Mouse (Mus musculus) layer of hippocampus, adult 2 months (tissue): ENCODE measurements around the gene Ilvbl. TPM values are rescaled to one million over a fixed set of nuclear protein-coding genes. Genes with fewer than 3 reads are reported as not detected.
"Not testable (repeated sequence)": the region's sequence is repeated elsewhere in the genome, so short reads cannot be mapped to it uniquely, and the experiment has no call there.

Experiments
- DNase-seq, 2 experiments: peaks; one replicate each; pipeline ENCODE4 v3.0.0; 2022; ENCODE audit warnings: low spot score in 2 of 2
- H3K27ac ChIP-seq: fragments of 200-600 bp; 2 replicates; pipeline ENCODE4 v1.8.1; 2022
- H3K4me3 ChIP-seq: fragments of 200-600 bp; 2 replicates; pipeline ENCODE4 v1.8.1; 2022; ENCODE audit warnings: mild to moderate bottlenecking
- CTCF ChIP-seq: fragments of 200-600 bp; conservative IDR thresholded peaks from 2 replicates; pipeline ENCODE4 v1.8.1; 2022; ENCODE audit warnings: antibody characterized with exemption, mild to moderate bottlenecking, moderate library complexity
- long read RNA-seq, 2 experiments: library from polyadenylated mRNA; stranded (forward); transcript quantifications; one replicate each; pipeline ENCODE4 v2.0.0; 2021; ENCODE audit warnings: borderline mapping rate in 2 of 2
- total RNA-seq, 2 experiments: library from RNA; stranded (reverse); gene quantifications; 2 replicates each; pipeline ENCODE4 v1.2.3; 2021

Ilvbl gene
- 10 to 100 TPM; 27.8 to 30.2 TPM for total RNA-seq
- long read RNA-seq, experiment 1, transcript Ilvbl-209 (15 exons, 2,233 nt): major isoform, 16 of 31 reads
- long read RNA-seq, experiment 1, partial matches to known transcripts: 1 of 31 reads
- long read RNA-seq, experiment 1, other reads (novel, unspliced or antisense): 11 of 31 reads
- long read RNA-seq, experiment 2, transcript Ilvbl-209 (15 exons, 2,233 nt): major isoform, 17 of 45 reads
- long read RNA-seq, experiment 2, partial matches to known transcripts: 3 of 45 reads
- long read RNA-seq, experiment 2, other reads (novel, unspliced or antisense): 21 of 45 reads

- H3K4me3 ChIP-seq: peak within 1 kb of the TSS; percentile 81
- DNase-seq: peak; percentile 88 to 92
- peak; percentile 51 for TF ChIP-seq CTCF
- peak within 1 kb of the TSS; percentile 95 for H3K27ac ChIP-seq
Observed at GRCm38 (mm10) chr10:78574250-78575104, at the start of gene Ilvbl. Gene Ilvbl (plus strand): TSS chr10:78574346.

GRCm38 (mm10) chr10:78525071-78525470 lies 49.1 kb upstream of the Ilvbl start:
- not testable (repeated sequence) for DNase-seq, H3K27ac ChIP-seq, H3K4me3 ChIP-seq

DNA sequence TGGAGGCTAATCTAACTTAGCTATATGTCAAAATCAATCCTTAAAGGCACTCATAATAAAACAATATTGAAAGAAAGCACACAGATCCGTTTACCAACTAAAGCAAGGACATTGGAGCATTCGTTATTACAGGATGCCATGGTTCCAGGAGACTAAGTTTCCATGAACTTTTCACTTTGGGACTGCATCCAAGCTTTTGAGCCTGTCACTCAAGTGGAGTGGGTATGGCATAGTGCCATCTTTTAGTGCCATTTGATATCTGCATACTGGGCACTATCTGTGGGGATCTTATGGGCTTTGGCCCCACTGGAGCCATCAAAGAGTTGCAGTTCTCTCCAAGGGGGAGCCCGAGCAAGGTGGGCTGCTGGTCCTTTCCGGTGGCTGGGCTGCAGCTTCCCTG lies 48.6 kb upstream of the Ilvbl start:
- Histone ChIP-seq H3K27ac (no peak overlapping the region), H3K4me3 (no peak overlapping the region)
- DNase-seq: no peak
- no peak for TF ChIP-seq CTCF

- no peak for DNase-seq
Observed at GRCm38 (mm10) chr10:78540943-78541342, 33.2 kb upstream of the Ilvbl start.

GRCm38 (mm10) chr10:78565070-78565469 lies 9.1 kb upstream of the Ilvbl start:
- Histone ChIP-seq H3K4me3 (no peak overlapping the region), H3K27ac (no peak overlapping the region)
- no peak for DNase-seq
- no peak for TF ChIP-seq CTCF

More at GRCm38 (mm10) chr10:78540943-78541342, 33.2 kb upstream of the Ilvbl start:
- TF ChIP-seq CTCF: peak; percentile 62
- no peak overlapping the region for H3K27ac ChIP-seq
- no peak overlapping the region for H3K4me3 ChIP-seq

DNA sequence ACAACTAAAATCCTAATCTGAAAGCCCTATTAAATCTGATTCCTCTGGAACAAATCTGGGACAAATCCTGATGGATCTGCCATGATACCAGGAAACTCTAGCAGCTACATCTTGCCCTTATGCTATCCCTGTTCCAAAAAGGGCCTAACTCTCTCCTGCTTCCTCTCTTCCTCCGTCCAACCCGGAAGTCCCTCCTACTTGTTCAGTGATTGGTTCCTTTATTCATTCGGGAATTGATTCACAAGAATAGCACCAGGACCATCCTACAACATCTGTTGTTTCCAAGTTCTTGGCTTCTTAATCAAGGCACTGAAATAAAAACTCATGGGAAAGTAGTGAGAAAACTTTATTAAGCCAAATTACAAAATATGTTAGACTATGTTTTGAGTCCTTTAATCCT lies 5.0 kb upstream of the Ilvbl start:
- H3K27ac ChIP-seq: no peak overlapping the region
- DNase-seq: no peak
- TF ChIP-seq CTCF: no peak
- no peak overlapping the region for H3K4me3 ChIP-seq

DNA sequence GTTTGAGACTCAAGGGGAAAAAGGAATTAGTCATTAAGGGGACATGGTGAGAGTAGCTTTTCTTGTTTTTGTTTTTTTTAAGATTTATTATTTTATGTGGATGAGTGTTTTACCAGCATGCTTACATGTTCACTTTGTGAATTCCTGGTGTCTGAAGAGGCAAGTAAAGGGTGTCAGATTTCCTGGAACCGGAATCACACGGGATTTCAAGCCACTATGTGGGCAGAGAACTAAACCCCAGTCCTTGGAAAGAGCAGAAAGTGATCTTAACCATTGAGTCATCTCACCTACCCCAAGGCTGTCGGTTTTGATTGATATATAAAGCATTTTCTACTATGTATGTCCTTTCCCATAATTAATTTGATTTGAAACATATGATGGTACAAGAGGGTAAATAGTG lies 4.5 kb upstream of the Ilvbl start:
- no peak for DNase-seq
- no peak overlapping the region for H3K27ac ChIP-seq
- H3K4me3 ChIP-seq: no peak overlapping the region
- TF ChIP-seq CTCF: no peak

GRCm38 (mm10) chr10:78570416-78570815 lies 3.7 kb upstream of the Ilvbl start:
- H3K27ac ChIP-seq: peak overlapping the region; percentile 8; the same call in 1 of the 2 replicates
- no peak for TF ChIP-seq CTCF
- DNase-seq: no peak

GRCm38 (mm10) chr10:78570897-78571296 lies 3.2 kb upstream of the Ilvbl start:
- no peak for TF ChIP-seq CTCF
- H3K4me3 ChIP-seq: no peak overlapping the region
- DNase-seq: no peak
- peak overlapping the region; percentile 8; the same call in 1 of the 2 replicates for H3K27ac ChIP-seq

More at GRCm38 (mm10) chr10:78570416-78570815, 3.7 kb upstream of the Ilvbl start:
- no peak overlapping the region for H3K4me3 ChIP-seq

GRCm38 (mm10) chr10:78573226-78573625 lies 920 bp upstream of the Ilvbl start:
- Histone ChIP-seq H3K27ac (no peak overlapping the region), H3K4me3 (no peak overlapping the region)
- no peak for DNase-seq
- TF ChIP-seq CTCF: no peak

GRCm38 (mm10) chr10:78575105-78575632 lies 1.0 kb downstream of the Ilvbl start:
- DNase-seq: no peak
- Histone ChIP-seq H3K27ac (peak overlapping the region; percentile 95), H3K4me3 (peak overlapping the region; percentile 81)
- no peak for TF ChIP-seq CTCF

- peak; percentile 37 to 49 for DNase-seq
- Histone ChIP-seq H3K4me3 (peak overlapping the region; percentile 81; the same call in 1 of the 2 replicates), H3K27ac (peak overlapping the region; percentile 95; the same call in 1 of the 2 replicates)
- TF ChIP-seq CTCF: no peak
Observed at GRCm38 (mm10) chr10:78575690-78576089, 1.5 kb downstream of the Ilvbl start.

GRCm38 (mm10) chr10:78576435-78577184 lies 2.5 kb downstream of the Ilvbl start:
- Histone ChIP-seq H3K4me3 (no peak overlapping the region), H3K27ac (no peak overlapping the region)
- no peak for DNase-seq
- TF ChIP-seq CTCF: no peak
